Mouse (Mus musculus) lung, postnatal 4 days (tissue): Measurements from ENCODE around the gene Cinp.
"Not testable (repeated sequence)": the region's sequence is repeated elsewhere in the genome, so short reads cannot be mapped to it uniquely, and the experiment has no call there.

Experiments used
- DNase-seq, 2 experiments: peaks; one replicate each; pipeline ENCODE4 v3.0.0; 2021

Cinp gene

DNA sequence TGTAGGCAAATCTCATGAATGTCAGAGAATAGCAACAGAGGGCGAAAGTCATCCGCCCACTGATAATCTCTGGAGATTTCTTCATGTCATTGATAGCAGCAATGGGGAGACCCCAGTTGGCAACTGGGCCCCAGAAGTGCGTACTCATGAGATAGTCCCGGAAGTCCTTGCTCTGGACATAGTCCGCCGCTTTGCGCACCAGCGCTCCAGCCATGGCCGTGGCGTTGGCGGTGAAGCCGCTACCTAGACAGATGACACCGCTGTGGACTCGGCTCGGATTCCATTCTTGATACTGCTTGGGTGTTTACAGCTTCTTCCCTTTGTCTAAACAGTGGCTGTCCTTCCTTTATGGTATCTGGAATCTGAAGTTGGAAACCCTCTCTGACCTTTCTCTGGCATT is 30.3 kb downstream of the Cinp start:
- not testable (repeated sequence) for DNase-seq

- peak; percentile 43 to 65 for DNase-seq
These were observed 31.7 kb downstream of the Cinp start for GRCm38 (mm10) chr12:110857196-110857595.

DNA sequence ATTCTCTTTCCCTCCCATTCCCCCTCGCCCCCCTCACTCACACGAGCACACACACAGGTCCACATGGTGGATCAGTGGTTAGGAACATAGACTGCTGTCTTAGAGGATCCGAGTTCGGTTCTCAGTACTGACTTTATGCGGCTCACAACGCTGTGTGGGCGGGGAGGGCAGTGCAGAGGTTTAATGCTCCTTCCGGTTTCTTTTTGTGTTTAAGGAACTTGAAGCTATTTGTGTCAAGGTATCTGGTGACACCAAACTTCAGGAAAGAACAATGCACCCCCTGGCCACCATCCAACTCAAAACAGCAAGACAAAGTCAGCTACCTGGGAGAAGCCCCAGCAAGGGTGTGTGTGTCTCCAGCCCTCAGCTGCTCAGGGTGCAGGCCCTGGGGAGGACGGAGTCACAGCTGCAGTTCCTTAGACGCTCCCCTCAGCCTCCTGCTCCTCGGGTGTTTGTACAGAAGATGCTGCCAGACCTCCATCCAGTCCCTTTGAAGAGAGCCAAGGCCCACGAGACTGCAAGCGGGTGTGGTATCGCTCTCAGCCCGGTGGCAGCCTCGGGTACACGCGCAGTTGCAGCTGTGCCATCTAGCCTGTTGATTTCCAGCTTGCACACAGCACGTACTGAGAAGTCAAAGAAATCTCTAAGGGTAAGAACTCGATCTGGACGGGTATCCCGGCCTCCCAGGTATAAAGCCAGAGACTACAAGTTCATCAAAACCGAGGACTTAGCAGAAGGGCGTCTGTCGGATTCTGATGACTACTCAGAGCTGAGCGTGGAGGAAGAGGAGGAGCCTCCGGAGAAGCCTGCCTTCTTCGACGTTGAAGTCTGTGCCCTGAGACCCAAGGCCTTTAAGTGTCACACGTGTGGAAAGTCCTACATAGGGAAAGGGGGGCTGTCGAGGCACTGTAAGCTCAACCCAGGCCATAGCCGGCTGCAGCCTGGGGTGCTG is 33.9 kb downstream of the Cinp start:
- DNase-seq = peak in 1 of 2 experiments; percentile 19

GRCm38 (mm10) chr12:110851923-110852322 is 37.0 kb downstream of the Cinp start:
- no peak for DNase-seq

- DNase-seq = no peak
These were observed 37.5 kb downstream of the Cinp start for GRCm38 (mm10) chr12:110851414-110851813.

- no peak for DNase-seq
These were observed 38.1 kb downstream of the Cinp start for GRCm38 (mm10) chr12:110850929-110851256.

DNA sequence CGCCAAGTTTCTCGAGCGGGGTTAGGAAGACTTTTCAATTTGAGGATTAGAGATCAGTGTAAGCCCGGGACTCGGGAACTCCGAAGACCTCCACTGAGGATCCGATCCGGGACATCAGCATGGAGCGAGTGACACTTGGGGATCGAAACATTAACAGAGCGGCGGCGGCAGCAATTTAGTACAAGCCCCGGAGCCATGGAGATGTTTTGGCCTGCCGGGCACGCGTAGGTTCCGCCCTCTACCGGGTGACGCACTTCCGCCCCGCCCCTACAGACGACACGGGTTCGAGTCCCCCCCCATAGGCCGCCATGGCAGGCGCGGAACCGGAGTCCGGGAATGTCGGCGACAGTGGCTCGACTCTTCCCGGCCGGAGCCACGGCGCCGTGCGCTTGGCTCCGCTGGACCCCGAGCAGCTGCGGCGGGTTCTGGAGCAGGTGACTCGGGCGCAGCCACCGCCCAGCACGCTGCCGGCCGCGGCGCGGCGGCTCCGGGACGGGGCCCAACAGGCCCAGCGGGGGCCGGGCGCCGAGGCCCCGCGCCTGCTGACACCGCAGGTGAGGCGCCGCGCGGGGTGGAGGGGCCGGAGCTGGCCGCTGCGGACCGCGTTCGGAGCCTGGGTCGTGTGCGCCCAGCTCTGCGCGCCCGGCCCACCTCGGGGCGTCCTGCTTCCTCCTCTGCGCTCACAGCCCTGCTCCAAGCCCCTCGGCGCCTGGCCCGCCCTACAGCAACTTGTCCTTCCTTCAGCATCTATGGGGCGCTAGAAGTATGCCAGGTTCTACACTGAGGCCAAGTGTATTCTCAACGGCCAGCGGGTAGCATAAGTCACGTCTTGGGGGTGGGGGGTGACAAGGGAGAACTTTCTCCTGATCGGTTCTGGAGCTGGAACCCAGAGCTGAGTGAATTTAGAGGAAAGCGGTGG is 38.7 kb downstream of the Cinp start, which contains the start of gene Zfp839:
Zfp839 (plus strand) TSS at position 244 of the 919 bp plus-strand sequence.
- DNase-seq = peak; percentile 88

- no peak for DNase-seq
These were observed 42.7 kb downstream of the Cinp start for GRCm38 (mm10) chr12:110846191-110846765.

DNA sequence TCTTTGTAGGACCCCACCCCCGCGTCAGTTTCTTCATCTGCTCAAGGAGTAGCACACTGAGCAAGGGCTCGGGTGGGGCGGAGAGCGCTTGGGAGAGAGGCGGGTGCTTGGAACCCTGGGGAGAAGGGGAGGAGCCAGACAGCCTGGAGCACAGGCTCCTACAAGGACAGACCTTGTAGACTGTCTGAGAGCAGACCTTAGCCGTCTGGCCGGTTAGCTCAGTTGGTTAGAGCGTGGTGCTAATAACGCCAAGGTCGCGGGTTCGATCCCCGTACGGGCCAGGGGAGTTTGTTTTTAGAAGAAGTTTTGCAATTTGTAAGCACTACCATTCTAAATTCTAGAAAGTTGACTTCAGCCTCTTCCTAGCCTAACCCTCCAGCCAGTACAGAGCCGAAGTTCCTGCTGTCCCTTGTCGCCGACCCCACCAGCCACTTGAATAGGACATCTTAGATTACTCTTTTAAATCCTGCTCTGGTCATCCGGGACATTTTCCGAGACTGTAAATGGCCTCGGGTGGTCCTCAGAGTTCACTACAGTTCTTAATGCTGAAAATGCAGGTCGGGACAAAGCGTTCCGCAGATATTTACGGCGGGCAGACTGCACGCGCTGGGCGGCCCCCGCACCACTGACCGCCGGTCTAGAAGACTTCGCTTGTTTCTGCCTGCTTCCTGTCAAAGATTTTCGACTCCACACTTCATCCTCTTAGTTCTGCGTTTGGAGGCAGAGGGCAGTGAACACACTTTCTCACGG is 43.6 kb downstream of the Cinp start:
- DNase-seq = peak; percentile 92 to 93

DNA sequence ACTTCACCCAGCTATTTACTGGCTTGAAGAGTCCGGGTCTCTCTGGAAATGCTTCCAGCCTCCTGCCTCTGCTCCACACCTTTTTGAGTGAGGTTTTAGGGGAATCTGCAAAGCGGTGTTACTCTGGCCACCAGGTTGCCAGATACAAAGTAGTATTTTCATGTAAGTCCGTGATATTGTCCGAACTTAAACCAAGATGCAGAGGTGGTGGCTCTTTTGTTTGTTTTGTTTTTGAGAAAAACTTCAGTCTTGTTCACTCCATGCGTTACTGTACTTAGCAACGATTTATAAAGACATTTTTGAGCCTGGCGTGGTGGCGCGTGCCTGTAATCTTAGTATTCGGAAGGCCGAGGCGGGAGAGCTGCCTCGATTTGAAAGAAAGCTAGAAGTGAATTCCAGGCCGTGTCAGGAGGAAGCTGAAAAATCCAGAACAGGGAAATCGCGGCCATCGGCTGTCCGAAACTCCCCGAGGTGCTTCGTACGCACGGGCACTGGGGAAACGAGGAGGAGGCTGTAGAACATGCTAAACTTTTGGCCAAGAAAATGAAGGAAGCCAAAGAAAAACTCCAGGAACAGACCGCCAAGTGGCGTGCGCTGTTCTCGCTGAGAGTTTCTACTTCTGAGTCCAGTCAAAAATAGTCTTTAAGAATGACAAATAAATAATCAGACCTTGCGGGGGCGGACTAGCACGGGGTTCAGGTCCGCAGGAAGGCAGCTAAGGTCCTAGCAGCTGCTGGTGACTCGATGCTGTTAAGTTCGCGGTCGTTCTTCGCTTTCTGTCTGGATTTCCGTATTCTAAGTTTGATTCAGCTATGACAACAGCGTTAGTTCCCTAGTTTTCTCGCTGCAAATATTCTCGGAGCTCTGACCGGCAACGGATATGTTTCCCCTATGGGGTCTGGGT is 44.5 kb downstream of the Cinp start:
- peak; percentile 52 to 53 for DNase-seq

GRCm38 (mm10) chr12:110843194-110844048 is 45.5 kb downstream of the Cinp start:
- DNase-seq = peak; percentile 81 to 90

- no peak for DNase-seq
These were observed 47.0 kb downstream of the Cinp start for GRCm38 (mm10) chr12:110841731-110842493.

- DNase-seq = peak; percentile 95 to 98
These were observed 48.4 kb downstream of the Cinp start, which contains the start of gene Mok for GRCm38 (mm10) chr12:110840348-110841198. Gene Mok, minus strand, starts transcription at chr12:110840939.

DNA sequence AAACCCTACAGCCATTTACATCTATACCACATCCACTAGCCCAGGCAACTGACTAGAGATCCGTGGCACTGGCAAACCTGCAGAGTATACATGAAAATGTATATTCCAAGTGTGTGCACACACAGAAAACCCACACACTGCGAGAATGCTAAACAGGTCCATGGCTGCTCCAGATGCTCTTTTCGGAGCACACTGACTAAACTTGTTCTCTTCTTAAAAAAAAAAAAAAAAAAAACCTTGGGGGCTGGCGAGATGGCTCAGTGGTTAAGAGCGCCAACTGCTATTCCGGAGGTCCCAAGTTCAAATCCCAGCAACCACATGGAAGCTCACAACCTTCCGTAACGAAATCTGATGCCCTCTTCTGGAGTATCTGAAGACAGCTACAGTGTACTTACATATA is 51.1 kb downstream of the Cinp start:
- no peak for DNase-seq

DNA sequence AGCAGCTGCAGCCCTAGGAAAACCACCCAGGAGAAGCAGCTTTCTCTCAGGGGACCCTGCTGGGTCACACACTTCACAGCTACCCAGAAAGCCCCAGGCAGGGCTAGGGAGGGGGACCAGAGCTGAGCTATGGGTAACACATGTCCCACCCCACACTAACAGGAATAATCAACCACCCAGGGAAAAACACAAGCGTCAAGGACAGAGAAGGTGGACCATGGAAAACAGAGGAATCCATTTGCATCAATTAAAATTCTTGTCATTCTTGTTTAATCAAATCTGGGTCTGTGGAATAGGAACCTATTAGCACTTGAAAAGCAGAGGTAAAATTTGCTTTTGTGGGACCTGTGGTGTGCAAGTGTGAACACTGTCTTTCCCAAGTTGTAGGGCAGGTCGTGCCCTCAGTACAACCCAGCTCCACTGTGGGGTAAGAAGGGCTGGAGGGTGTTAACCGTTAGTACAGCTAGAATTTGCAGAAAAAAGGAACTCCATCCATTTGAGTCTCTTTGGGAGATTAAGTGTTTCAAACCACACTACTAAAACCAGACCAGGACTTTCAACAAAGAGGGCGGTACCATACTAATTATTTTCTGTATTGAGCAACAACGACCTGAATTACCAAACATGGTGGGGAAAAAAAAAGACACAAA is 51.6 kb downstream of the Cinp start:
- no peak for DNase-seq

DNA sequence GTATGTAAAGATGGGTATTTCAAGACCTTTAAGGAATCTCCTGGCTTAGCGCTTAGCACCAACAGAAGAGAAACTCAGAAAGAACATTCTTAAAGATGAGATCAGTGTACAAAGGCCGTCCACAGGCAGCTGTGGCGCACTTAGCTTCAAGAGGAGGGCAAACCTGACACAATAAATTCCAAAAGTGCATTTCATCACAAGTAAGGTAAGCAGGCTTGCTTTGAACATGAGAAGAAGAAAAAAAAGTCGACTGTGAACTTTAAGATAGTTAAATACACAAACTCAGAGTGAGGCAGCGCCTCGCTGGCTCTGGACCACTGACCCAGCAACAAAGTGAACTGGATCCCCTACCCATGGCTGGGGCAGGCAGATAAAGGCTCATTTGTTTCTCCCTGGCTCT is 52.2 kb downstream of the Cinp start:
- DNase-seq = no peak

GRCm38 (mm10) chr12:110835182-110835581 is 53.8 kb downstream of the Cinp start:
- DNase-seq = no peak
